Mouse (Mus musculus) hematopoietic stem cell, adult 5-6 weeks (primary cell): ENCODE data around the gene Ccdc187. TPM values are rescaled to one million over a fixed set of nuclear protein-coding genes. Genes with fewer than 3 reads are reported as not detected.

Experiments
- ATAC-seq, 2 experiments: fragments of 125-278 bp in 1 of 2; replicated peaks in 1 of 2; 2 replicates each; pipeline ENCODE4 v1.8.0; 2016 to 2017; ENCODE audit warnings: inconsistent platforms in 2 of 2, mild to moderate bottlenecking in 2 of 2, moderate number of reproducible peaks in 2 of 2, low read depth in 1 of 2, moderate TSS enrichment in 1 of 2; ENCODE audit not compliant: low FRiP score in 2 of 2, poor library complexity in 2 of 2, severe bottlenecking in 2 of 2, insufficient read depth in 1 of 2, low TSS enrichment in 1 of 2
- total RNA-seq: library from RNA; stranded (forward); fragments of 172-1452, 232-1000 nt; gene quantifications from 2 replicates; pipeline ENCODE4 v1.2.3, GENCODE M21; 2017

Ccdc187 gene
- total RNA-seq: not detected in 2 replicates

DNA sequence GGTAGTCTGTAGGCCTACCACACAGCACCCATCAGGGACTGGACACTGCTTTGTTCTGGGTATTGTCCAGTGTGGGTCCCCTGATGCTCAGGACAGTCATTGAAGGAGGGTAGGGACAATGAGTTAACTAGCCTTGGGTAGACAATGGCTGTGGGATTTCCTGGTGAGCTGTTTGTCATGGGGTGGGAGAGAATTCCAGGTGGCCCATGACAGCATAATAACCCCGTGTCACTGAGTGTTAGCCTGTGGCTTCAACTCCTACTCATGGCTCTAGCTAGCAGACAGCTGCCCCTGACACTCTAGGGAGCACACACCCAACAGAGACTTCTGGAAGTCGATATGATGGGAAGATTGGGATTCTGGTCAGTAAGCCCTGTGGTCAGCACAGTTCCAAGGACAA is at the start of gene Ccdc187:
Gene Ccdc187 (minus strand): TSS at position 101 of the 400 bp plus-strand sequence.
- no peak for ATAC-seq

DNA sequence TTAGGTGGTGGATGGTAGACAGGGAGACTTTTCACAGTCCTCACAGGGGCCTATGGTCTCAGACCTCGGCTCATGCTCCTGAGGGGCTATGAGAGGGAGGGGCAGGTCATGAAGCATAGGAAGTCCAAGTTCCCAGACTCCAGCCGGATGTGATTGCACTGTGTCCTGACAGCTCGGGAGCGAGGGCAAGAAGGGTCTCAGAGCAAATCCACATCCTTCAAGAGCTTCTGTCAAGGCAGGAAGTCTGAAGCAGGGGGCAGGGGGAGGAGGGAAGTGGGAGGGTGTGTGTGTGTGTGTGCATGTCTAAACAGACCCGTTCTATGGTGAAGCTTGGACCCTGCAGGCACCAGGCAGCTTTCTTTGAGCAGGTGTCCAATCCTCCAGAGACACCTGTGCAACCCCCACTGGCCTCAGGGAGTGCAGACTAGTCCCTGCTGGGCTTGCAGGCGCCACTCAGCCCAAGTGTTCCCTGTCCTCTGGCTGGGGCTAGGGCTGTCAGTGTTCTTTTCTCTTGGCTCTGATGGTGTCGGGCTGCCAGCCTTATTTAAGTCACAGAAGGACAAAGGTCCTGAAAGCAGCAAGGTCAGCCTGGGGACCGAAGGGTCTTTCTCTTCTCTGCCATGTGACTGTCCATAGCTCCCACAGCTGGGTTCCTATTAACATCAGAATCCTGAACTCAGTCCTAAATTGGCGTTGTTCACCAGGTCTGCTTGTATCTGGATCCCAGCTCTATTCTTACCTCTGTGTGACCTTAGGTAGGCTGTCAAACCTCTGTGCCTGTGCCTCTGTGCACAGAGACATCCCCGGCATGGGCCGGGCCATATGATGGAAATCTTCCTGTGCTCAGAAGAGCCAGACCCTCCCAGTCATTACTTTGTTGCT is 48.5 kb upstream of the Ccdc187 start:
- no peak for ATAC-seq

DNA sequence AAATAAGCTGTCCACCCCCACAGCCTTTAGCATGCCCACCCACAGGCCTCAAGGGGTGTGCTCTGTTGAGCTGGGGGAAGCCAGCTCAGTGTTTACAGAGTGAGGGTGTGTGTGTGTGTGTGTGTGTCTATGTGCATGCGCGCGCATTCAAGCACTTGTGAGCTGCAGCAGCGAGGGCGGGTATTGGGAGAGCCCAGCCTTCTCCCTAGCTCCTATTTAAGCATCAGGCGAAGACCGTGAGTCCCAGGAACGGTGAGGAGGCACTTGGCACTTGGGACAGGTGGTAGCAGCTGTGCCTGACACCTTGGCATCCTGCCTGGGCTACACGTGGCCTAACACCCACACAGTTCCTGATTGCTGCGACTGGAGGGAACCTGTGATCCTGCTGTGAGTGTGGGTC is 47.7 kb upstream of the Ccdc187 start:
- 0 out of 4 replicates have a peak, but pooled peaks of 1 of the 2 experiments have one; percentile 14 for ATAC-seq

DNA sequence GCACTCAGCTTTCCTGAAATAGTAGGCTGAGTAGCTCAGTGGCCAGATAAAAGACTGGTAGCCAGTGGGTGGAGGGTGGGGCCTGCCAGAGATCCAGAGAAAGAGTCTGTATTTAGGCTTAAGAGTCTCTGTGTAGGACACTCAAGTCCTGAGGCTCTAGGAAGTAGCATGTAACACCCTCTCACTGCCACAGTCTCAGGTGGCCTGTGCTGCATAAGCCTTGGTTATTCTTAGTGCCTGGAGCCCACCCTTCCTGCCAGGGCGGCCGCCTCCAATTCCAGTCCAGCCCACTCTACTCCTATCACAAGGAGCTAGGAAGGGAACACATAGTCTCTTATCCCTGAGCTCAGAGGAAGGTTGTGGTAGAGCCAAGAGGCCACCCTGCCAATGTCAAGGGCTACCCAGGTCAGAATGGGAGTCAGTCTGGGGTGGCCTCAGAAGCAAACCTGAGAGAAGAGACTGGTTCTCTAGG is 47.2 kb upstream of the Ccdc187 start:
- ATAC-seq: no peak

- no peak for ATAC-seq
Observed at GRCm38 (mm10) chr2:26339204-26339551, 44.8 kb upstream of the Ccdc187 start.

DNA sequence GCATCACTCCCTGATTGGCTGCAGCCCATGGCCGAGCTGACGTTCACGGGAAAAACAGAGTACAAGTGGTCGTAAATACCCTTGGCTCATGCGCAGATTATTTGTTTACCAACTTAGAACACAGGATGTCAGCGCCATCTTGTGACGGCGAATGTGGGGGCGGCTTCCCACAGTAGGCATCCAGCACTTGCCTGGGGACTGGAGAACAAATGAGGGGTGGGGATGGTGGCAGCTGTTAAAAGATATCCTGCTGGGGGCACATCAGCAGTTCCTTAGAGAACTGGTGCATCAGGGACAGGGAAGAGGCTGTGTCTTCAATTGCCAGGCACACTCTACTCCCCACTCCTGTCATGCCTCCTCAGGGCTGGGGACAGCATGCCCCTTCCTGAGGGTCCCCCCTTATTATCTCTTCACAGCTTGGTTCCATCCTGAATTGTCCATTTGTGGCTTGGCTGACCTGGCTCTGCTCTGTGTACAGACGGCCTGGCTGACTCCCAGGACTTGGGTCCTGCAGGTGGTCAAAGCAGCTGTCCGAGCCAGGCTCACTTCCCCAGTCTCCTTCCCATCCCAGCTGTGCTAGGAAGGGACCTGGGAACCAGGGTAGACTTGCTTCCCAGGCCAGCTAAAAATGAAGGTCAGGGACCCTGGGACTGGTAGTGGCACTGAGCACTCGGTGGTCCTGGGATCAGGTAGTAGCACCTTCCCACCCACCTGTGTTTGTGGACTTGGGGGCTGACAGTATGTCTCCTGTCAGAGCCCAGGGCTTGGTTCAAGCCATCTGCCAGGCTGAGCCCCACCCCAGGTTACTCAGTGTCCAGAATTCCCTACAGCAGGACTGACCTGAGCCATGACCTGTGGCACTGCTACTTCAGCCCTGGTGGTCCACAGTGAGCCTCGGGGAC is 44.2 kb upstream of the Ccdc187 start:
- ATAC-seq: no peak

- ATAC-seq: no peak
Observed at GRCm38 (mm10) chr2:26330702-26331101, 36.3 kb upstream of the Ccdc187 start.

GRCm38 (mm10) chr2:26330056-26330468 is 35.7 kb upstream of the Ccdc187 start:
- no peak for ATAC-seq

DNA sequence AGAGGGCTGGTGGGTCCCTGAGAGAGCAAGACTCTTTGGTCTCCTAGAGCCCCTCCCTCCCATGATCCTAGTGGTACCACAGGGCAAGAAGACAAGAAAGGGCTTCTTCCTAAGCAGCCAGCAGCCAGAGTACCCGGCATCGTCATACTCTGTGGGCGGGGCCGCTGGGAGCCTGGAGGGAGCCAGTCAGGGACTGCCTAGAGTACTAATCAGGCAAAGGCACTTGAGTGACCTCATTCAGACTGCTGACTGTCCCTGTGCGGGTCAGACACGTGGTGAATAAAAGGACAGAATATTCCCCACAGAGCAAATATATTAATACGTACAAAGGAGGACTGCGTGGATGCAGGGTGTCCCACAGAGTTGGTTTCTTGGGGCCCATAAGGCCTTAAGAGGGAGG is 35.0 kb upstream of the Ccdc187 start:
- ATAC-seq: no peak

DNA sequence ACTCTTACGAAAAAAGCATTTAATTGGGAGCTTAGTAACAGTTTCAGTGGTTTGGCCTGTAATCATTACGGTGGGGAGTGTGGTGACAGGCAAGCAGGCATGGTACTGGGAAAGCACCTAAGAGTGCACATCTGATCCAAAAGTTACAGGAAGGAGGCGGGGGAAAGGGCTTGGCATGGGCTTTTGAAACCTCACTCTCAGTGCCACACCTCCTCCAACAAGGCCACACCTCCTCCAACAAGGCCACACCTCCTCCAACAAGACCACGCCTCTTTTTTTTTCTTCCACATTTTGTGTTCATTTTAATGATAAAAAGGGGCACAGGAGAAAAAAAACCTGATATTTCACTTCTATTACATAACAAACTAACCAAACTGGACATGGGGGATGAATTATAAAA is 33.5 kb upstream of the Ccdc187 start:
- peak; percentile 38 to 61 for ATAC-seq

DNA sequence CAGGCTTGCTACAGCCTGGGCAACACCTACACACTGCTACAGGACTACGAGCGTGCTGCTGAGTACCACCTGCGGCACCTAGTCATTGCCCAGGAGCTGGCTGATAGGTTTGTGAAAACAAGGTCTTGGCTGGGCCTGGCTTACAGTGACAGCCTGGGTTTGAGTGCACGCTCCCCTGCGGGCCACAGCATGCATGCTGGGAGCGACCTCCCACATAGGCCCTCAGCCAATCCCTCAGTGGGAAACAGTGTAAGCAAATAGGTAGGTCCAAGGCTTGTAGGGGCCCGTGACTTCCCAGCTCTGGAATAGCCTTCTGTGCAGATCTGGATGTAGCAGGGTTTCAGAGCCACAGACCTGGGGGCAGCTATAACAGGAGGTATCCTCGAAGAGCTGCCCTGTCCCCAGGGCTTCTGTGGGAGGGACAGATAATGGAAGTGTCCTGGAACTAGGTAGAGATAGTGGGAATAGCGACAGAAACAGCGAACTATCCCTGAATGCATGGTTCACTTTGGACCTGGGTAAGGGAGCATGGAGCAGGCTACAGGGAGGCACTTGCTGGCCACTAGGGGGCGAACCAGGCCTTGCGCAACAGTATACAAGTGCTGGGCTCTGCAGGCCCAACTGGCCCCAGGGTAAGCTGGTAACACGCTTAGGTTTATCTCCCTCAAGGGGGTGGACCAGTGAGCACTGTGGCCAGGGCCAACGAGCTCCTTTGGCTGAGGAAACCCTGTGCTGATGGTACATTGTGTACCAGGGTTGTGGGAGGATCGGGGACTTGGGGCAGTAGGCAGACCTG is 31.2 kb upstream of the Ccdc187 start:
- peak; percentile 73 to 83 for ATAC-seq

DNA sequence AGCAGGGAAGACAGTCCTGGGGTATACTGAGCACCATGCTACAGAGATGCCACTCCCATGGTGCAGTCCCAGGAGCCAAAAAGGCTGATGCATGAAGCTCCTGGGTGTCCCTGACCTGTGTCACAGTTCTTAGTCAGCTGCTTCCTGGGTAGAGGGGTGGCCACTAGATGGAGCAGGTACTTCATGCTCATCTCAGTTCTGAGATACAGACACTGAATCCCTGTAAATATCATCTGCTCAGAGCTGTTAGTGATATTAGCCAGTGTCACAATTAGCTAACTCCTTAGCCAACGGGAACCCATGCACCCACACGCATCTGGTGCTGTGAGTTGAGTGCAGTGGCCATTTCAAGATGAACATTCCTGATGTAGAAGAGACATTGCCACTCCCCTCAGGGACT is 30.6 kb upstream of the Ccdc187 start:
- no peak for ATAC-seq

DNA sequence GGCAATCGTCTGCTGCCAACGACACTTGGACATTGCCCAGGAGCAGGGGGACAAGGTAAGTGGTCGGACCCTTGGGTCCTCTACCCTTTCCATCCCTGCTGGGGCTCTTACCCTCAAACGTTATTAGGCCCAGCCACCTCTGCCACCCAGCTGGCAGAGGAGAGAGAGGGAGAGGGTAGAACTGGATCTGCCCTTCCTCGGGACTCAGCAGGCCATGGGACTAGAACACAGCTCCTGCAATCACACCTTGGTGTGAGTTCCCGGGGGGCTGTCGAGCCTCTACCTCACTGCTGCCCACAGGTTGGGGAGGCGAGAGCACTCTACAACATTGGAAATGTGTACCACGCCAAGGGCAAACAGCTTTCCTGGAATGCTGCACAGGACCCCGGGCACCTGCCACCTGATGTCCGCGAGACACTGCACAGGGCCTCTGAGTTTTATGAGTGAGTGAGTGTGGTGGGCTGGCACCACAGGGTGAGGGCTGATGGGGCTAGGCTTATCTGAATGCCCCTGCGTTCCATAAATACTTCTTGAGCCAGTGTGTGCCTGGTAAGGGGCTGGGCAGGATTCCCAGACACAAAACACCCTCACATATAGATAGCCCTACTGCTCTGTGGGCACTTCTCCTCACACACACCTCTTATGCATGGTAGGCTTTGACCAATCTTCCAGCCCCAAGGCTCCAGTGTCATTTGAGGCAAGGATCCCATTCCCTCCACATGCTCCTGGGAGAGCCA is 29.4 kb upstream of the Ccdc187 start:
- ATAC-seq: no peak

DNA sequence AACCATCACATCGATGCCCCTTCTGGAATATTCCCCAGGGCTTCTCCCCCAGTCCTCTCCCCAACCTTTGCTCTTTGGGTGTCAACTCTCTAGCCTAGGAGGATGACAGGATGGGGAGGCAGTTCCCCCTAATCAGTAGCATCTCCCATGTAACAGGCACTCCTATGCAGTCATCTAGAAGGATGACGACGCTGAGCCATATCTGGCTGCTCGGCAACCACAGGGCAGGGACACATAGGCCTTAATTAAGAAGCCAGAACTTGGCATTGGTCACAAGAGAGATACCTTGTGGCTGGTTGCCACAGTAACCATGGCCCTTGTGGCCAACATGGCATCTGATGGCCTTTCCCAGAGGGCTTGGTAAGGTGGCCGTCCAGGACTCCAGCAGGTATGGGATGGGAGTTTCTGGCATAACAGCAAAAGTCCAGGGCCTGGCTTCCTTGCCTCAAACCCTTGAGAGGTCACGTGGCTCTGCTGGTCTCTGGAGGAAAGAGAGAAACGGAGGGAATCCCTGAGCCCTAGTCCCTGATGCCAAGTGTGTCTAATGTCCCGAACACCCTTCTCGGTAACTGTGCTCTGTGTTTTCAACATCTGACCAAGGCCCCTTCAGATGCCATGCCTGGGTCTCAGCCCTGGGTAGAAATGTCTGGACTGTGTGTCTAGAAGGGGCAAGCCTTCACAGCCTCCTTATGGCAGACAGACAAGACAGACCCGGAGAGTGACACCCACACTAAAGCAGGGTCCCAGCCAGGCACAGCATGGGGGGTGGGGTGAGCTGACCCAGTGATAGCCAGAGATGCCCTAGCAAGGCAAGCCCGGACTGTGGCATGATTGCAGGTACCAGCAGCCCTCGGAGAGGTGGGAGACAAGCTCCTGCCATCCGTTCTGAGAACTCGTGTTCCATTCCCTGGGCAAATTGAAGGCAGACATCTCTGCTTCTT is 26.2 kb upstream of the Ccdc187 start:
- ATAC-seq: no peak

- ATAC-seq: no peak
Observed at GRCm38 (mm10) chr2:26319519-26320244, 25.3 kb upstream of the Ccdc187 start.
